Mouse (Mus musculus): ENCODE measurements at regions not wholly inside any gene's neighbourhood (a gene's known extent, or its start where the extent isn't known, plus 50 kb on each side); places are given as distances from the start of the nearest gene placed in this dataset.

DNA sequence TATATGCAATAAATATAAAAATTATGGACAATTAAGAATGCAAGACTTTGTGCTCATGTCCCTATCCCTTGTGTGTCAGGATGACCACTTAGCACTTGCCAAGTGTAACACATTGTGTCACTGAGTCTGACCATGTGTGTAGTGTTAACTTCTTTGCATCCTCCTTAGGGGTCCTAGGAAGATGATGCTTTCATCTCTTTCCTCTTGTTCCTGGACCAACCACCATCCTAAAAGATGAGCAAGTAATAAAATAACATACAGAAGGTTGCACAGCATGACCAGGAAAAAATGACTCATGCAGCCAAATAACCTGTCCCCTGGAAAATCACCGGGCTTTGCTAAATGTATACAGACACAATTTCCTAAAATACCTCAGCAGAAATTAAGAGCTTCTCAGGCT, 121.1 kb upstream of the Kcnip4 start:
- H3K27me3 ChIP-seq (ENCODE audit: control insufficient read depth, insufficient read depth, low read length) = no peaks in the 10 kb centered on the region
- H3K27ac ChIP-seq (replicated peaks; ENCODE audit: insufficient read depth, low read depth, low read length) = no peak overlapping the region
- H3K36me3 ChIP-seq (ENCODE audit: control insufficient read depth, insufficient read depth, low read length) = no peaks in the 10 kb centered on the region
- no peaks in the 10 kb centered on the region for H3K4me1 ChIP-seq (ENCODE audit: control insufficient read depth, insufficient read depth, low read length)
- TF ChIP-seq CTCF (IDR thresholded peaks at IDR 0.05; ENCODE audit: low read depth, low read length) (no peak), POLR2A (IDR thresholded peaks at IDR 0.05; ENCODE audit: extremely low read depth, insufficient read depth, low read length) (no peak)
- H3K4me3 ChIP-seq (ENCODE audit: insufficient read depth, low read depth, low read length) = no peak overlapping the region
- no peaks in the 10 kb centered on the region for H3K79me2 ChIP-seq (ENCODE audit: control insufficient read depth, insufficient read depth, low read length)
- DNase-seq (ENCODE audit: extremely low read depth, low read depth, low spot score) = no peak
- 89% methylated on average over 1 of the region's 1 CpGs for WGBS
- H3K9ac ChIP-seq (ENCODE audit: low read depth, low read length) = no peak overlapping the region

DNA sequence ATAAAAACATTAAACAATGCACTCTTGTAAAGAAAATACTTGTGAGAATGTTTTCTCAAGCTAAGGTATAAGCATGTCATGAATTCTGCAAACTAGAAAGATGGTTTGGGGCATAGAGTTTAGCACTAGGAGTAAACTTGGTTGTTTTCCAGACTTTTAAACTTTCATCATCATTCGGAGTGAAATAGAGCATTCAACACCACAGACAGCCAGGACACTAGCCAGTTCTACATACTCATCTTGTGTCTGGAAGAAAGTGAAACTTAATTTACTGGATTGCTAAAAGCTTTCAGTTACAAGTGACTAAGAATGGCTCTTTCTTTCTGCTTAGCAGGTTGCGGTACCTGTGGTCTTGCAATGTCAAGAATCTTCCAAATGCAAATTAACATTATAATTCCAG, 119.9 kb upstream of the Kcnip4 start:
- no peak for TF ChIP-seq CTCF (IDR thresholded peaks at IDR 0.05; ENCODE audit: low read depth, low read length)
- no peak for TF ChIP-seq POLR2A (IDR thresholded peaks at IDR 0.05; ENCODE audit: extremely low read depth, insufficient read depth, low read length)
- DNase-seq (ENCODE audit: extremely low read depth, low read depth, low spot score) = no peak
- H3K27ac ChIP-seq (replicated peaks; ENCODE audit: insufficient read depth, low read depth, low read length) = no peak overlapping the region

GRCm38 (mm10) chr5:49642439-49642838, 117.7 kb upstream of the Kcnip4 start:
- TF ChIP-seq POLR2A (IDR thresholded peaks at IDR 0.05; ENCODE audit: extremely low read depth, insufficient read depth, low read length) = no peak
- TF ChIP-seq CTCF (IDR thresholded peaks at IDR 0.05; ENCODE audit: low read depth, low read length) = no peak
- WGBS = 74% methylated on average over 2 of the region's 2 CpGs
- no peaks in the 10 kb centered on the region for H3K4me1 ChIP-seq (ENCODE audit: control insufficient read depth, insufficient read depth, low read length)
- DNase-seq (ENCODE audit: extremely low read depth, low read depth, low spot score) = no peak
- no peak overlapping the region for H3K27ac ChIP-seq (replicated peaks; ENCODE audit: insufficient read depth, low read depth, low read length)
- H3K27me3 ChIP-seq (ENCODE audit: control insufficient read depth, insufficient read depth, low read length) = no peaks in the 10 kb centered on the region
- H3K36me3 ChIP-seq (ENCODE audit: control insufficient read depth, insufficient read depth, low read length) = no peaks in the 10 kb centered on the region
- no peak overlapping the region for H3K4me3 ChIP-seq (ENCODE audit: insufficient read depth, low read depth, low read length)
- no peaks in the 10 kb centered on the region for H3K79me2 ChIP-seq (ENCODE audit: control insufficient read depth, insufficient read depth, low read length)
- no peak overlapping the region for H3K9ac ChIP-seq (ENCODE audit: low read depth, low read length)

More for the DNA sequence above, 119.9 kb upstream of the Kcnip4 start:
- 89% methylated on average over 2 of the region's 2 CpGs for WGBS
- Histone ChIP-seq H3K4me3 (ENCODE audit: insufficient read depth, low read depth, low read length) (no peak overlapping the region), H3K9ac (ENCODE audit: low read depth, low read length) (no peak overlapping the region), H3K27me3 (ENCODE audit: control insufficient read depth, insufficient read depth, low read length) (no peaks in the 10 kb centered on the region), H3K4me1 (ENCODE audit: control insufficient read depth, insufficient read depth, low read length) (no peaks in the 10 kb centered on the region), H3K79me2 (ENCODE audit: control insufficient read depth, insufficient read depth, low read length) (no peaks in the 10 kb centered on the region), H3K36me3 (ENCODE audit: control insufficient read depth, insufficient read depth, low read length) (no peaks in the 10 kb centered on the region)

DNA sequence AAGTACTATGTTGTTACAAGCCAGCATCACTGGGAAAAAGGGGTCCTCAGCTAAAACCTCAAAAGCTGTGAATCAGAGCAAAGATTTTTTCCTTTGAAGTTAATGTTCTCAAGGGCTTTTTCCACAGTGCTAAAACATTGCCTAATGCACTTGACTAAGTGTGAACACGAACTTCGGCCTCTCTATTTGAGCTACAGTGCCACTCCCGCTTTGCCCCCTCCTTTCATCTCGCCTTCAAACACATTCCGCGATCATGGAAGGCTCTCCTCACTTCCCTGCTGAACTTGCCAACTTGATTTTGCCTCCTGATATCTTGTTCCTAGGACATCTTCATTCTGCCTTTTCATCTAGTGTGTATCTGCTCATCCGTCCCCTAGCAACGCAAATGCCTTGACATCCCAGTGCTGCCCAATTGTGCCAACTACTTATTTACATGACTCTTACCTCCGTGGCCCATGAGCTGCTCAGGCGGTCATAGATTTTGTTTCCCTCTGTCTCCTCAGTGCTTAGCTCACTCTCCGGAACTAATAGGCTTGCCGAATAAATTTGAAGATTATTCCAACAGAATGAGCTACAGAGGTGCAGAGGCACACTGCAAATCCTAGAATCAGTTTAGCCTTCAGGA, 116.6 kb upstream of the Kcnip4 start:
- DNase-seq (ENCODE audit: extremely low read depth, low read depth, low spot score) = no peak
- Histone ChIP-seq H3K27me3 (ENCODE audit: control insufficient read depth, insufficient read depth, low read length) (no peaks in the 10 kb centered on the region), H3K4me3 (ENCODE audit: insufficient read depth, low read depth, low read length) (no peak overlapping the region), H3K9ac (ENCODE audit: low read depth, low read length) (no peak overlapping the region), H3K27ac (replicated peaks; ENCODE audit: insufficient read depth, low read depth, low read length) (no peak overlapping the region), H3K79me2 (ENCODE audit: control insufficient read depth, insufficient read depth, low read length) (no peaks in the 10 kb centered on the region), H3K4me1 (ENCODE audit: control insufficient read depth, insufficient read depth, low read length) (no peaks in the 10 kb centered on the region), H3K36me3 (ENCODE audit: control insufficient read depth, insufficient read depth, low read length) (no peaks in the 10 kb centered on the region)
- TF ChIP-seq CTCF (IDR thresholded peaks at IDR 0.05; ENCODE audit: low read depth, low read length) (no peak), POLR2A (IDR thresholded peaks at IDR 0.05; ENCODE audit: extremely low read depth, insufficient read depth, low read length) (no peak)
- WGBS = 84% methylated on average over 12 of the region's 12 CpGs

DNA sequence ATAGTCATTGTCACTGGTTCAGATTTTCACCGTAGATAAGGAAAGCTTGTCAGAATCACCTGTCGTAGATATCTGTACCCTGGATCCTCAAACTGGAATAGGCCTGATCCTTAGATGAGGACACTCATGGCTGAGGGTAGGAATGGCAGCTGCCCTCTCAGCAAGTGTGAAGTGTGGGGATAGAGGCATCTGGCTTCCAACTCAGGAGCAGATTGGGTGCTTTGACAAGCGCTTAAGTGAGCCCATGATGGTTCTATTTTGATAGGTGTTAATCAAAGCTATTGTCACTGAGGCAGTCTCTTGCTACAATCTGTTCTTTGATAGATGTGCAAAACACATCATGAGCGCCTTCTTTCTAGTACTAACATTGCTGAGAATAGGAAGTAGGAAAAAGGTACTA, 114.9 kb upstream of the Kcnip4 start:
- Histone ChIP-seq H3K9ac (ENCODE audit: low read depth, low read length) (no peak overlapping the region), H3K4me1 (ENCODE audit: control insufficient read depth, insufficient read depth, low read length) (no peaks in the 10 kb centered on the region), H3K27ac (replicated peaks; ENCODE audit: insufficient read depth, low read depth, low read length) (no peak overlapping the region), H3K4me3 (ENCODE audit: insufficient read depth, low read depth, low read length) (no peak overlapping the region), H3K79me2 (ENCODE audit: control insufficient read depth, insufficient read depth, low read length) (no peaks in the 10 kb centered on the region), H3K36me3 (ENCODE audit: control insufficient read depth, insufficient read depth, low read length) (no peaks in the 10 kb centered on the region), H3K27me3 (ENCODE audit: control insufficient read depth, insufficient read depth, low read length) (no peaks in the 10 kb centered on the region)
- TF ChIP-seq CTCF (IDR thresholded peaks at IDR 0.05; ENCODE audit: low read depth, low read length) (no peak), POLR2A (IDR thresholded peaks at IDR 0.05; ENCODE audit: extremely low read depth, insufficient read depth, low read length) (no peak)
- DNase-seq (ENCODE audit: extremely low read depth, low read depth, low spot score) = no peak
- 94% methylated on average over 4 of the region's 4 CpGs for WGBS

DNA sequence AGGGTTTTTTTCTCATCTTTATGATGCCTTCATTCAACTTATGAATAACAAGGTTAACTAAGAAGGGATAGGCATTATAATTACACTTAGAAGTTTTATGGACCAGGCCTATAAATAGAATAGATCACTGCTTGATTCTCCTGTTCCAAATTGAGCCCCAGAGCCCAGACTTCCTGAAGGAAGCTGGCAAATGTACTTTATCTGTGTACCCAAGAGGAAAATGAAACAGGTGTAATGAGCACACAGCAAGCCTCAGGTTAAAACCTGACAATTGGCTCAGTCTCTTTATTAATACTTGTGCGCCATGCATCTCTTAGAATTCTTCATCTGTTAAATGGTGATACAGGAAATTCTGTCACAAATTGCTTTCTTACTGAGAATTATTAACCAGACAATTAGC, 95.4 kb upstream of the Kcnip4 start:
- 91% methylated on average over 1 of the region's 1 CpGs for WGBS
- TF ChIP-seq CTCF (IDR thresholded peaks at IDR 0.05; ENCODE audit: low read depth, low read length) = no peak
- no peak for TF ChIP-seq POLR2A (IDR thresholded peaks at IDR 0.05; ENCODE audit: extremely low read depth, insufficient read depth, low read length)
- no peaks in the 10 kb centered on the region for H3K27me3 ChIP-seq (ENCODE audit: control insufficient read depth, insufficient read depth, low read length)
- H3K36me3 ChIP-seq (ENCODE audit: control insufficient read depth, insufficient read depth, low read length) = no peaks in the 10 kb centered on the region
- H3K4me1 ChIP-seq (ENCODE audit: control insufficient read depth, insufficient read depth, low read length) = no peaks in the 10 kb centered on the region
- H3K4me3 ChIP-seq (ENCODE audit: insufficient read depth, low read depth, low read length) = no peak overlapping the region
- H3K27ac ChIP-seq (replicated peaks; ENCODE audit: insufficient read depth, low read depth, low read length) = no peak overlapping the region
- H3K79me2 ChIP-seq (ENCODE audit: control insufficient read depth, insufficient read depth, low read length) = no peaks in the 10 kb centered on the region
- no peak overlapping the region for H3K9ac ChIP-seq (ENCODE audit: low read depth, low read length)
- DNase-seq (ENCODE audit: extremely low read depth, low read depth, low spot score) = no peak

Measured in liver, adult 2 months (tissue).